Mouse (Mus musculus) liver, adult 2 months (tissue): ENCODE measurements around the gene Adgrl3.

ENCODE experiments used
- CTCF ChIP-seq: fragments of 200-500 bp; IDR thresholded peaks from 2 replicates; pipeline ENCODE4 v1.5.1; 2011; ENCODE audit warnings: low read depth, low read length, control low read depth
- POLR2A ChIP-seq: fragments of 200-500 bp; IDR thresholded peaks from 2 replicates; pipeline ENCODE4 v1.6.1; 2011; ENCODE audit warnings: low read length, control low read depth; ENCODE audit not compliant: insufficient read depth; ENCODE audit errors: extremely low read depth

- no peak for TF ChIP-seq CTCF
- TF ChIP-seq POLR2A: no peak
Observed at GRCm38 (mm10) chr5:81136394-81136793, 116.5 kb downstream of the Adgrl3 start.
